13 mouse cellular contexts compared by ENCODE assay signal in genomic region chr11:101679907-101680306, GRCm38 (mm10). TPM values are rescaled to one million over a fixed set of nuclear protein-coding genes. Genes with fewer than 3 reads are reported as not detected.
DNase-seq lines count a peak whose midpoint lies in the region; ATAC-seq and TF ChIP-seq lines count a peak whose summit lies in the region.
"Had no signal": no experiment of that assay in that cellular context is flagged by ENCODE, and none has a peak within 500 bp of the region (broad histone marks: within the 10 kb centered on the region; RNA-seq: fewer than 3 reads in every experiment).

No protein-coding gene starts in this region.

- no peaks in the 10 kb centered on the region for H3K27me3 ChIP-seq in heart, embryonic 11.5 days (ENCODE audit: control insufficient read depth, insufficient read depth, low read length)
- H3K27me3 ChIP-seq in kidney, embryonic 16.5 days (ENCODE audit: insufficient read depth, low read length) = no peaks in the 10 kb centered on the region
- H3K27me3 ChIP-seq: limb, embryonic 13.5 days had no signal

- TF ChIP-seq POLR2A in lung, adult 2 months (IDR thresholded peaks at IDR 0.05; ENCODE audit: borderline replicate concordance, extremely low read depth, low read depth, low read length) = no peak; the same call in 1 of the 2 replicates

- TF ChIP-seq CTCF in lung, adult 2 months (IDR thresholded peaks at IDR 0.05; ENCODE audit: insufficient read depth, low read length) = no peak

- H3K36me3 ChIP-seq in heart, embryonic 11.5 days (ENCODE audit: control insufficient read depth, insufficient read depth, low read length) = no peaks in the 10 kb centered on the region
- H3K36me3 ChIP-seq in kidney, embryonic 16.5 days (ENCODE audit: insufficient read depth, low read length) = no peaks in the 10 kb centered on the region
- H3K36me3 ChIP-seq: G1E; limb, embryonic 13.5 days had no signal

- H3K4me1 ChIP-seq in lung, adult 2 months (ENCODE audit: control insufficient read depth, insufficient read depth, low read length) = peaks cover 10% of the 10 kb centered on the region
- peaks cover 6% of the 10 kb centered on the region; the same call in 1 of the 2 replicates for H3K4me1 ChIP-seq in heart, embryonic 11.5 days (ENCODE audit: control insufficient read depth, insufficient read depth, low read length)
- H3K4me1 ChIP-seq in kidney, embryonic 16.5 days (ENCODE audit: insufficient read depth, low read length) = peaks cover 4% of the 10 kb centered on the region; the same call in 1 of the 2 replicates

- H3K9me3 ChIP-seq in heart, embryonic 11.5 days (replicated peaks; ENCODE audit: control insufficient read depth, low read length) = no peaks in the 10 kb centered on the region
- no peaks in the 10 kb centered on the region for H3K9me3 ChIP-seq in kidney, embryonic 16.5 days (ENCODE audit: low read length)
- H3K9me3 ChIP-seq: G1E; limb, embryonic 13.5 days had no signal

- no peak overlapping the region for H3K4me2 ChIP-seq in heart, embryonic 11.5 days
- H3K4me2 ChIP-seq in kidney, embryonic 16.5 days (replicated peaks; ENCODE audit: low read depth, low read length) = no peak overlapping the region
- H3K4me2 ChIP-seq: limb, embryonic 13.5 days had no signal

- H3K27ac ChIP-seq in heart, embryonic 11.5 days (ENCODE audit: low read depth, low read length) = peak overlapping the region; percentile 71
- H3K27ac ChIP-seq in kidney, embryonic 16.5 days (ENCODE audit: low read length) = 0 out of 2 replicates have a peak overlapping the region, but pooled peaks have one; percentile 31
- H3K27ac ChIP-seq: limb, embryonic 13.5 days; macrophage had no signal

- DNase-seq in lung, adult 18-20 months = peak; percentile 50 to 79
- DNase-seq in lung, adult 2 months = no peak
- peak; percentile 55 to 73 for DNase-seq in lung, postnatal 4 days
- no peak for DNase-seq in frontal cortex, postnatal 36 days (ENCODE audit: low spot score in 2 of 2)
- DNase-seq in spleen, adult 18-20 months = no peak
- DNase-seq: layer of hippocampus, adult 9-11 months; thymus, postnatal 36 days had no signal

- no peak overlapping the region for H3K9ac ChIP-seq in heart, embryonic 11.5 days (ENCODE audit: low read depth, low read length)
- H3K9ac ChIP-seq in kidney, embryonic 16.5 days (replicated peaks; ENCODE audit: low read length) = no peak overlapping the region
- H3K9ac ChIP-seq: limb, embryonic 13.5 days had no signal

- 42% methylated on average over 6 of the region's 7 CpGs for WGBS in lung, adult 2 months
- 36% methylated on average over 7 of the region's 7 CpGs for WGBS in heart, embryonic 11.5 days (ENCODE audit: insufficient replicate concordance)
- 33% methylated on average over 6 of the region's 7 CpGs for WGBS in kidney, embryonic 16.5 days

- H3K4me3 ChIP-seq in lung, adult 2 months (replicated peaks; ENCODE audit: extremely low read depth, low read depth, low read length) = no peak overlapping the region
- no peak overlapping the region for H3K4me3 ChIP-seq in heart, embryonic 11.5 days (ENCODE audit: low read depth, low read length)
- H3K4me3 ChIP-seq in kidney, embryonic 16.5 days (ENCODE audit: low read length) = no peak overlapping the region
- H3K4me3 ChIP-seq: limb, embryonic 13.5 days; myocyte had no signal

- ATAC-seq in heart, embryonic 11.5 days (replicated peaks; ENCODE audit: insufficient number of reproducible peaks, low FRiP score, low TSS enrichment) = no peak
- ATAC-seq in kidney, embryonic 16.5 days (ENCODE audit: low FRiP score, low TSS enrichment) = no peak

RNA-seq across cellular contexts. Expression of gene Arl4d, which starts 14.6 kb away (rescaled TPM):
- 40.1 and 67.8 TPM in 2 replicates for polyA plus RNA-seq in lung, adult 2 months (2012; rRNA removed)
- 9.4 and 10.5 TPM in 2 replicates for polyA plus RNA-seq in heart, embryonic 11.5 days (2014; fragmentation: Nextera tagmentation; extraction: Ambion mirVana)
- polyA plus RNA-seq in kidney, embryonic 16.5 days (2015; fragmentation: Nextera tagmentation; extraction: Ambion mirVana) = 5.1 and 6.4 TPM in 2 replicates

RNA-seq across cellular contexts. Expression of gene Dhx8, which starts 52.8 kb away (rescaled TPM):
- polyA plus RNA-seq in lung, adult 2 months (2012; rRNA removed) = 9.8 and 13.1 TPM in 2 replicates
- polyA plus RNA-seq in heart, embryonic 11.5 days (2014; fragmentation: Nextera tagmentation; extraction: Ambion mirVana) = 24.3 and 26.1 TPM in 2 replicates
- 31.3 and 33.2 TPM in 2 replicates for polyA plus RNA-seq in kidney, embryonic 16.5 days (2015; fragmentation: Nextera tagmentation; extraction: Ambion mirVana)

RNA-seq across cellular contexts. Expression of gene Rdm1, which starts 52.9 kb away (rescaled TPM):
- polyA plus RNA-seq in lung, adult 2 months (2012; rRNA removed) = 21.8 and 26.9 TPM in 2 replicates
- 27.9 and 28.2 TPM in 2 replicates for polyA plus RNA-seq in heart, embryonic 11.5 days (2014; fragmentation: Nextera tagmentation; extraction: Ambion mirVana)
- 41.7 and 43.1 TPM in 2 replicates for polyA plus RNA-seq in kidney, embryonic 16.5 days (2015; fragmentation: Nextera tagmentation; extraction: Ambion mirVana)

Comparison
In these comparisons a context has a peak if more than half of its experiments do, and no peak if none do; other contexts are left out.
1. DNase-seq: peak in lung, adult 18-20 months (2 of 2) and lung, postnatal 4 days (2 of 2); none in lung, adult 2 months (single experiment), frontal cortex, postnatal 36 days (0 of 2) and spleen, adult 18-20 months (0 of 2).